Mouse (Mus musculus) forebrain, embryonic 10.5 days (tissue): ENCODE results near the gene Zbtb2. TPM values are rescaled to one million over a fixed set of nuclear protein-coding genes. Genes with fewer than 3 reads are reported as not detected.

Experiments used
- DNase-seq: peaks from one replicate; pipeline ENCODE4 v3.0.0-alpha.2; 2017; ENCODE audit warnings: low spot score; ENCODE audit errors: extremely low spot score
- H3K27ac ChIP-seq: fragments of 300-500 bp; sonication (generic); 2 replicates; pipeline ENCODE4 v1.5.1; 2016; ENCODE audit warnings: mild to moderate bottlenecking
- H3K27me3 ChIP-seq: fragments of 300-500 bp; sonication (generic); 2 replicates; pipeline ENCODE4 v1.6.1; 2016; ENCODE audit warnings: mild to moderate bottlenecking; ENCODE audit not compliant: poor library complexity, severe bottlenecking
- H3K36me3 ChIP-seq: fragments of 300-500 bp; sonication (generic); replicated peaks from 2 replicates; pipeline ENCODE4 v1.6.1; 2016; ENCODE audit warnings: mild to moderate bottlenecking, moderate library complexity
- H3K4me1 ChIP-seq: fragments of 300-500 bp; sonication (generic); 2 replicates; pipeline ENCODE4 v1.6.1; 2016
- H3K4me3 ChIP-seq: fragments of 300-500 bp; sonication (generic); 2 replicates; pipeline ENCODE4 v1.5.1; 2016; ENCODE audit warnings: mild to moderate bottlenecking, moderate library complexity
- H3K9me3 ChIP-seq: fragments of 300-500 bp; sonication (generic); 2 replicates; pipeline ENCODE4 v1.6.1; 2016; ENCODE audit warnings: mild to moderate bottlenecking, moderate library complexity
- WGBS: fragments of 180-500 bp; shearing (Covaris S2); methylation state at CpG from one replicate; pipeline ENCODE4 v1.1.7; 2016; 5-methylcytosine and 5-hydroxymethylcytosine counted together
- polyA plus RNA-seq: library from polyadenylated mRNA; unstranded; fragments of >200 nt; fragmentation: Nextera tagmentation; extraction: Ambion mirVana; gene quantifications from 2 replicates; pipeline ENCODE4 v1.2.1, GENCODE M21; 2016

Gene Zbtb2
- polyA plus RNA-seq, 1 experiment from 2014 or later, result 19.7 TPM

- 93% methylated on average over 5 of the region's 5 CpGs for WGBS
- DNase-seq, result no peak
- Histone ChIP-seq H3K4me1 (no peaks in the 10 kb centered on the region), H3K27me3 (no peaks in the 10 kb centered on the region), H3K36me3 (peaks cover 84% of the 10 kb centered on the region), H3K4me3 (no peak overlapping the region), H3K9me3 (no peaks in the 10 kb centered on the region), H3K27ac (no peak overlapping the region)
Measured at GRCm38 (mm10) chr10:4398058-4398457, 10.2 kb upstream of the Zbtb2 start.

- WGBS, result 93% methylated on average over 3 of the region's 3 CpGs
- no peak overlapping the region for H3K27ac ChIP-seq
- H3K36me3 ChIP-seq, result peaks cover 73% of the 10 kb centered on the region
- no peak for DNase-seq
- H3K27me3 ChIP-seq, result no peaks in the 10 kb centered on the region
- no peak overlapping the region for H3K4me3 ChIP-seq
- no peaks in the 10 kb centered on the region for H3K9me3 ChIP-seq
- peaks cover 16% of the 10 kb centered on the region for H3K4me1 ChIP-seq
Measured at GRCm38 (mm10) chr10:4395321-4395720, 7.4 kb upstream of the Zbtb2 start.

GRCm38 (mm10) chr10:4391851-4392250 lies 3.9 kb upstream of the Zbtb2 start:
- Histone ChIP-seq H3K36me3 (peaks cover 50% of the 10 kb centered on the region), H3K9me3 (no peaks in the 10 kb centered on the region), H3K4me1 (peaks cover 37% of the 10 kb centered on the region), H3K27me3 (no peaks in the 10 kb centered on the region), H3K4me3 (no peak overlapping the region), H3K27ac (no peak overlapping the region)
- WGBS, result 79% methylated on average over 6 of the region's 6 CpGs
- DNase-seq, result no peak

- no peak overlapping the region for H3K4me3 ChIP-seq
- no peaks in the 10 kb centered on the region for H3K9me3 ChIP-seq
- WGBS, result 83% methylated on average over 5 of the region's 5 CpGs
- H3K27me3 ChIP-seq, result no peaks in the 10 kb centered on the region
- peaks cover 39% of the 10 kb centered on the region for H3K4me1 ChIP-seq
- H3K27ac ChIP-seq, result no peak overlapping the region
- peaks cover 43% of the 10 kb centered on the region for H3K36me3 ChIP-seq
- DNase-seq, result no peak
Measured at GRCm38 (mm10) chr10:4391076-4391475, 3.2 kb upstream of the Zbtb2 start.

GRCm38 (mm10) chr10:4390550-4390949 lies 2.6 kb upstream of the Zbtb2 start:
- WGBS, result 72% methylated on average over 2 of the region's 2 CpGs
- peaks cover 44% of the 10 kb centered on the region for H3K4me1 ChIP-seq
- H3K9me3 ChIP-seq, result no peaks in the 10 kb centered on the region
- no peak for DNase-seq
- peaks cover 37% of the 10 kb centered on the region for H3K36me3 ChIP-seq
- no peak overlapping the region for H3K27ac ChIP-seq
- H3K4me3 ChIP-seq, result no peak overlapping the region
- no peaks in the 10 kb centered on the region for H3K27me3 ChIP-seq

- H3K27me3 ChIP-seq, result no peaks in the 10 kb centered on the region
- 73% methylated on average over 5 of the region's 5 CpGs for WGBS
- H3K4me3 ChIP-seq, result peak overlapping the region; percentile 95
- peaks cover 44% of the 10 kb centered on the region for H3K4me1 ChIP-seq
- no peaks in the 10 kb centered on the region for H3K9me3 ChIP-seq
- H3K36me3 ChIP-seq, result peaks cover 28% of the 10 kb centered on the region
- H3K27ac ChIP-seq, result no peak overlapping the region
- no peak for DNase-seq
Measured at GRCm38 (mm10) chr10:4389461-4390112, 1.7 kb upstream of the Zbtb2 start.

GRCm38 (mm10) chr10:4389036-4389435 lies 1.1 kb upstream of the Zbtb2 start:
- Histone ChIP-seq H3K27ac (0 out of 2 replicates have a peak overlapping the region, but pooled peaks have one; percentile 99), H3K36me3 (peaks cover 22% of the 10 kb centered on the region), H3K4me3 (peak overlapping the region; percentile 95), H3K9me3 (no peaks in the 10 kb centered on the region), H3K27me3 (no peaks in the 10 kb centered on the region), H3K4me1 (peaks cover 44% of the 10 kb centered on the region)
- whole genome bisulfite sequencing, result 50% methylated on average over 10 of the region's 10 CpGs
- no peak for DNase-seq

- Histone ChIP-seq H3K27ac (peak overlapping the region; percentile 99), H3K4me3 (peak overlapping the region; percentile 95), H3K9me3 (no peaks in the 10 kb centered on the region), H3K27me3 (no peaks in the 10 kb centered on the region), H3K36me3 (peaks cover 18% of the 10 kb centered on the region), H3K4me1 (peaks cover 44% of the 10 kb centered on the region)
- no peak for DNase-seq
- under 1% methylated on average over 19 of the region's 19 CpGs for WGBS
Measured at GRCm38 (mm10) chr10:4388384-4388745, 457 bp upstream of the Zbtb2 start.

GRCm38 (mm10) chr10:4386609-4387591 lies 1.0 kb downstream of the Zbtb2 start:
- WGBS, result under 1% methylated on average over 73 of the region's 133 CpGs

GRCm38 (mm10) chr10:4384244-4384643 lies 3.7 kb downstream of the Zbtb2 start:
- H3K27me3 ChIP-seq, result no peaks in the 10 kb centered on the region
- DNase-seq, result no peak
- H3K4me3 ChIP-seq, result no peak overlapping the region
- no peaks in the 10 kb centered on the region for H3K9me3 ChIP-seq
- H3K4me1 ChIP-seq, result peaks cover 22% of the 10 kb centered on the region
- 93% methylated on average over 7 of the region's 7 CpGs for WGBS
- no peak overlapping the region for H3K27ac ChIP-seq
- H3K36me3 ChIP-seq, result no peaks in the 10 kb centered on the region

More at GRCm38 (mm10) chr10:4386609-4387591, 1.0 kb downstream of the Zbtb2 start:
- H3K4me1 ChIP-seq, result peaks cover 48% of the 10 kb centered on the region
- H3K36me3 ChIP-seq, result peaks cover 5% of the 10 kb centered on the region
- H3K4me3 ChIP-seq, result peak overlapping the region; percentile 95
- DNase-seq, result peak; percentile 92
- no peaks in the 10 kb centered on the region for H3K27me3 ChIP-seq
- peak overlapping the region; percentile 99 for H3K27ac ChIP-seq
- no peaks in the 10 kb centered on the region for H3K9me3 ChIP-seq

- no peaks in the 10 kb centered on the region for H3K9me3 ChIP-seq
- 88% methylated on average over 5 of the region's 5 CpGs for WGBS
- H3K36me3 ChIP-seq, result no peaks in the 10 kb centered on the region; the same call in 1 of the 2 replicates
- no peak overlapping the region for H3K4me3 ChIP-seq
- no peak for DNase-seq
- H3K27ac ChIP-seq, result no peak overlapping the region
- H3K27me3 ChIP-seq, result no peaks in the 10 kb centered on the region
- peaks cover 6% of the 10 kb centered on the region for H3K4me1 ChIP-seq
Measured at GRCm38 (mm10) chr10:4380748-4381147, 7.2 kb downstream of the Zbtb2 start.

GRCm38 (mm10) chr10:4376931-4377330 lies 11.0 kb downstream of the Zbtb2 start:
- Histone ChIP-seq H3K36me3 (peaks cover 23% of the 10 kb centered on the region), H3K4me3 (no peak overlapping the region), H3K4me1 (peaks cover 6% of the 10 kb centered on the region), H3K27ac (no peak overlapping the region), H3K27me3 (no peaks in the 10 kb centered on the region), H3K9me3 (no peaks in the 10 kb centered on the region)
- 95% methylated on average over 7 of the region's 7 CpGs for WGBS
- no peak for DNase-seq

GRCm38 (mm10) chr10:4376461-4376860 lies 11.4 kb downstream of the Zbtb2 start:
- Histone ChIP-seq H3K9me3 (no peaks in the 10 kb centered on the region), H3K27me3 (no peaks in the 10 kb centered on the region), H3K4me1 (peaks cover 6% of the 10 kb centered on the region), H3K27ac (no peak overlapping the region), H3K36me3 (peaks cover 27% of the 10 kb centered on the region), H3K4me3 (no peak overlapping the region)
- 86% methylated on average over 7 of the region's 7 CpGs for WGBS
- no peak for DNase-seq
